Mouse (Mus musculus) regulatory T cell (primary cell): ENCODE results near the gene Gm20388.

ENCODE experiments used
- in situ Hi-C: fragments of 300-600 bp; cut with MboI, MseI; formaldehyde crosslinking; loops from one replicate; pipeline ENCODE4 v1.15.1; 2025; ENCODE audit warnings: high pct_unique_total_duplicates

Gene Gm20388

DNA sequence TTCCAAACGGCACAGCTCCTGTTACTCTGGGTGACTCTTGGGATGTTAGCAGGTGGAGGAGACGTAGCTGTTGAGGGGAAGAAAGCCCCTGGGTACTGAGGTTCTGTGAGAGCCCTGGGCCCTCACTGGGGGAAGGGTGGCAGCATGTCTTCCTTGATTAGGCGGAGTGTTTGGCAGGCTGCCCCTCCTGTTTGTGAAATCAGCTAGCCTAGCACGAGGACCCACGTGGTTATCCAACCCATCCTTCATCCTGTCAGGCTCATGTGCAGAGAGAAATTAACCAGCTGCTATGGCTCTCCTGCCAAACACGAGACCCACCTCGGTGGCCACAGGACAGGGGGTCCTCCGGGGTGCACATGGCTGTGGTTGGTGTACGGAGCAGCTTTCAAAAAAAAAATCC, 2195.6 kb downstream of the Gm20388 start:
- in situ Hi-C loops, result no loop called here

GRCm38 (mm10) chr8:122110240-122110866, 2199.7 kb downstream of the Gm20388 start:
- in situ Hi-C loops, result no loop called here

DNA sequence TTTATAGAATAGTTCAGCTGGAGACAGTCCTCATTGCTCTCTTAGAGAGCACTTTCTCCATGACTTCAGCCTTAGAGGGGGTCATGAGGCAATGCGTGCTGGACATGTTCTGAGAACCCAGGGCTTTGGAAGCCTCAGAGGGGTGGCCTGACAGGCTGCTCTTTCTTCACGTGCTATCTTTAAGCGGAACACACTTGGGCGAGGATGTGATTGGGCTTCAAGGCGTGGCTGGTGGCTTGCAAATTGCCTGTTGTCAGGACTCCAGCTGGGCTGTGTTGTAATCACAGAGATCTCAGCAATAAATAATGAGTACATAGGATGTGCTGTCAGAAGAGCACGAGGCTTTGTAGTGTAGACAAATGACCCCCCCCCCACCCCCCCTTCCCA, 2200.2 kb downstream of the Gm20388 start:
- in situ Hi-C loops, result no loop called here

DNA sequence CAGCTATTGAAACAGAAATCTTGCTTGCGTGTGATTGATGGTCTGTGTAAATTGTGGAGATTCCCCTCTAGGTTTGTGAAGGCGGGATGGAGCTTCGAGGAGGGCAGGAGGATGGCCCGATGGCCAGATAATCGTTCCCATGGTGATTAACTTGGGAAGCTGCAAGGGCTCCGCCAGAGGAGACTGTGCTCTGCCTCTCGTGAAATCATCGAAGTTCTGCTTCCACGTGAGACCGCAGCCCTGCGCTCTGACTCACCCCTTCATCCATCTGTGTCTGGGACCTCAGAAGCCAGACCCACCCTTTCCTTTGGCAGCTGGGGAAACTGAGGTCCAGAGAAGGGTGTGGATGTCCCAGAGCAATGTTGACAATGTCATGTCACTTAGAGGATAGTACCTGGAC, 2201.1 kb downstream of the Gm20388 start:
- in situ Hi-C loops, result no loop called here

GRCm38 (mm10) chr8:122112264-122112965, 2201.8 kb downstream of the Gm20388 start:
- in situ Hi-C loops, result no loop called here

GRCm38 (mm10) chr8:122114890-122115289, 2204.2 kb downstream of the Gm20388 start:
- in situ Hi-C loops, result no loop called here

GRCm38 (mm10) chr8:122116716-122117357, 2206.2 kb downstream of the Gm20388 start:
- in situ Hi-C loops, result no loop called here

GRCm38 (mm10) chr8:122118097-122118496, 2207.5 kb downstream of the Gm20388 start:
- in situ Hi-C loops, result no loop called here

GRCm38 (mm10) chr8:122118536-122118935, 2207.9 kb downstream of the Gm20388 start:
- in situ Hi-C loops, result no loop called here

DNA sequence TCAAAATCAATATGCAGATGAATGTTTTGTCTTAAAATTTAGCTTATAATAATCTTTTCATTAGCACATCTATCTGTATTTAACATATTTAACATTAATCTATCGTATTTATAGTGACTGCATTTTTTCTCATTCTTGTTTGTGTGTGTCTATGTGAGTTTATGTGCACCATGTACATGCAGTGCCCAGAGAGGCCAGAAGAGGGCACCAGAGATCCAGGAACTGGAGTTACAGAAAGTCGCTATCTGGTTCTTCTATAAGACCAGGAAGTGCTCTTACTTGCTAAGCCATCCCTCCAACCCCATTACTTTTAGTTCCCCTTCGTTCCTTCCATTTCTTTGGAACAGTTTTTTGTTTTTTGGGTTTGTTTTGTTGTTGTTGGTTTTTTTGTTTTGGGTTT, 2213.7 kb downstream of the Gm20388 start:
- in situ Hi-C loops, result no loop called here

GRCm38 (mm10) chr8:122126659-122127058, 2216.0 kb downstream of the Gm20388 start:
- in situ Hi-C loops, result no loop called here

DNA sequence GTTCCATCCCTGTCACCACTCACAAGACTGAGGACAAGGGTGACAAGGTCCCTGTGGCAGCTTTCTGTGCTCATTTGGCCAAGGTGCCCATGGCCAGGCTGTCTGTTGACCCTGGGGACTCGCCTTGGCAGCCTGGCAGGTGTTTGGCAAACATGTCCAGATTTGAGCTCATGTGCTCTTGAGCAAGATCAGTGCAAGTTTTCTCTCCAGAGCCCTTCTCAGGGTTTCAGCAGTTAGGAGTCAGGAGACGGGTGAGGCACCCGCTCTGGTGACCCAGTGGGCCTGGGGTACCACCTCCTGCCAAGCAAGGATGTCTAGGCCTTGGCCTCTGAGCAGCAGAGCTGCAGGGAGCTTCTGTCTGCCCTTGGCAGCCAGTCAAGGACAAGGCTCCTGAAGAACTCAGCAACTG, 2223.5 kb downstream of the Gm20388 start:
- in situ Hi-C loops, result no loop called here

- in situ Hi-C loops, result no loop called here
These were observed 2224.9 kb downstream of the Gm20388 start for GRCm38 (mm10) chr8:122135494-122135893.

DNA sequence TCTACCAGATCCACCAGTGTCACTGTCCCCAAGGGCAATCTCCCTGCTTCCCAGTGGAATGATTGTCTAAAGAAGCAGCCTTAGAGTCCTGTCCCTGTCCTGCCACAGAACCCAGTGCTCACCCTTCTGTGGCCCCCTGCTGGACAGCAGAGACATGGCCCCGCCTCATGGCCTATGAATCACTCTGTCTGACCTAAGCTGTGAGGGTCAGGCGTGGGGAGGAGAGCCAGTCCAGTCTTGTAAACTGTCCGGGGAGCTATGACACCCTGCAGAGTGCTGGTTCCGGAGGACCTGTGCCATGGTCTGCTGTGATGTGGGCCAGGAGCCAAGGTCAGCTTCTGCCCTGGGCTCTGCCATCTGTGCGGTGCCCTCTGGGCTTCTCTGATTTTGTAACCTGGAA, 2229.1 kb downstream of the Gm20388 start:
- in situ Hi-C loops, result no loop called here

DNA sequence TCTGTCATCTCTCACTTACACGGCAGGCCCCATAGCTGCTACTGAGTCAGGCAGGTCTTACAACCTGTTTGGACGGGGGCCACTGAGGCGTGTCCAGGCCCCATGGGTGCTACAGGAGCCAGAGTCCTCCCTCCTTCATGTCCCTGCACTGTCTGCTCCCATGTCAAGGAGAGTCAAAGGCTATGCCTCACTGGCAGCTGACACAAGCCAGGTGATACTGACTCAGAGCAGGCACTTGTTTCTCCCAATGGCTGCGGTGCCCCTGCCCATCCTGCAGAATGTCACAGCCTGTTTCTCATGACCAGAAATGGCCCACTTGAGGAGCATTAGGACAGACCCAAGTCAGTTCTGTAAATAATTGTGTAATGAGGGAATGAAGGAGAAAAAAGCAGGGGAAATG, 2229.8 kb downstream of the Gm20388 start:
- in situ Hi-C loops, result no loop called here

DNA sequence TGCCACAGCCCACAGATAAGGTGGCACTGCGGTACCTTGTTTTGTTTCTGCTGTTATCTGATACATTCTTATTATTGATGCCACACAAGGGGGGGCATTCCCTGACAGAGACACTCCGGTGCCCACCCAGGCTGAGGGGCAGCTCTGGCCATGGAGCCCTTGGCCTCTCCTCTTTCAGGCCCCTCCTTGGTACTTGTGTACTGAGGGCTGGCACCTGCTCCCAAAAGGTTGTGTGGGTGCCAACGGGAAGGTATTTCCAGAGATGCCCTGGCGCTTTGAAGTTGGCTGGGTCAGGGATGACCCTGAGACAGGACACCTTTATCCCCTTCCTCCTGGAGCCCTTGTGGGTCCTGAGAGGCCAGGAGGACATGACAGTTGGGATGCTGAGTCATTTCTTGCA, 2231.8 kb downstream of the Gm20388 start:
- in situ Hi-C loops, result no loop called here

- in situ Hi-C loops, result no loop called here
These were observed 2232.6 kb downstream of the Gm20388 start for GRCm38 (mm10) chr8:122143231-122143630.

DNA sequence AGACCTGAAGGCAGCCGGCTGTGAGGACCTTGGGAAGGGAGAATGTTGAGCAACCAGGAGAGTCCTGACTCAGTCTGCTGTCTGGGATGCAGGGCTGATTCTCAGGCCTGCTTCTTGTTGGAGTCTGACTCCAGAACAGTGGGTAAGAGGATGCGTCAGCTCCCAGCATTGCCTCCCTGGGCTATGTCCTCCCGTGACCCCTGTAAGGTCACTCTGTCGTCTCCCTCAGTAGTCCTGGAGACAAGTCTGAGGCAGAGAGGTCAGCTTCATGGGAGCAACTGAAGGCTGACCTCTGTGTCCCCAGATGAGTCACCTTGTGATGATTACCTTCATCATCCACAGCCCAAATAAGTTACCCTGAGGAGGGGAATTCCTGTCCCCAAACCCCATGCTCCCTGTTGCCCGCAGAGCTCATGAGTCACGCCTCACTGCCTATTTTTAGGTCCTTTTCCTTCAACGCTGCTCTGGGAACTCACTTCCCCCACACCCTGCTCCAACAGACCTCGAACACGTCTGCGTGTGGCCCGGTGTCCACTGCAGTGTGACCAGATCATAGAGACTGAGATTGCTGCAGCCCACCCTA, 2234.2 kb downstream of the Gm20388 start:
- in situ Hi-C loops, result no loop called here

DNA sequence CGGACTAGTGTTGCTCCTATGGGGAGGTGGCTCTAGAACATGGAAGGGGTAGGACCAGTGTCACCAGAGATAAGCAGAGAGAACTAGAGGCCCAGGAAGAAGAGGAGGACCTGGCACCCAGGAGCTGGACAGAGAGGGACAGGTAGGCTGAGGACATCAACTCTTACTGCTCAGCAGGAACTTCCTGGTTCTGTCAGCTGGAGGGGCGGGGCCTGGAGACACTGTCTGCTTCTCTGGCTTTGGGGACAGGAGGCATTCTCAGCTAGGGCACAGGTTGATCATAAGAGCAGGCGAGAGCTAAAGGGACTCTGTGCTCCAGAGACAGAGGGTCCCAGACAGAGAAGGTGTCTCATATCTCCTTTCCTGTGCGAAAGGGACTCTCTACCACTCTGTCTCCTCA, 2238.4 kb downstream of the Gm20388 start:
- in situ Hi-C loops, result no loop called here

GRCm38 (mm10) chr8:122149606-122150005, 2239.0 kb downstream of the Gm20388 start:
- in situ Hi-C loops, result no loop called here

DNA sequence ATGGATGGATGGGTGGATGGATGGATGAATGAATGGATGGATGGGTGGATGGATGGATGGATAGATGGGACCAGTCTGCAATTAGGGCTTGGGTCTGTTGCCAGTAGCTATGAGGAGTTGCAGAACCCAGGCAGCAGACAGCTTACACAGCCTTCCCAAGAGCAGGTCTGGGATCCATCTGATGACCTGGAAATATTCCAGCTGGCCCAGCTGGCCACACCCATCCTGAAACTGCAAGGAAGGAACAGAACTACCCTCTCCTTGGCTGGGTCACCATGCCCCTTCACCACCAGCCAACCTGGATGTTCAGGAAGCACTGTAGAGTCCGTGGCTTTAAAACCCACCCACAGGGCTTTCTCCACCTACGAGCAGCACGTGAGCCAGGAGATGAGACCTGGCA, 2240.9 kb downstream of the Gm20388 start:
- in situ Hi-C loops, result no loop called here

- in situ Hi-C loops, result no loop called here
These were observed 2244.5 kb downstream of the Gm20388 start for GRCm38 (mm10) chr8:122155082-122155643.
